Mouse (Mus musculus) CH12.LX (cell line): ENCODE measurements around the gene C1ql2. TPM values are rescaled to one million over a fixed set of nuclear protein-coding genes. Genes with fewer than 3 reads are reported as not detected.

ENCODE experiments used
- DNase-seq: peaks from one replicate; pipeline ENCODE4 v3.0.0-alpha.2; 2013; ENCODE audit errors: extremely low read depth
- H3K27ac ChIP-seq: 2 replicates; pipeline ENCODE4 v1.5.1; 2012; ENCODE audit warnings: low read depth, mild to moderate bottlenecking, control low read depth, moderate library complexity; ENCODE audit not compliant: insufficient read depth
- H3K27me3 ChIP-seq: replicated peaks from 2 replicates; pipeline ENCODE3; 2012; ENCODE audit warnings: inconsistent platforms
- H3K36me3 ChIP-seq, 2 experiments: replicated peaks in 1 of 2; 2 replicates each; pipeline versions ENCODE3 to v1.6.1; 2012; ENCODE audit warnings: inconsistent platforms in 1 of 2, low read length in 1 of 2, mild to moderate bottlenecking in 1 of 2, mixed read lengths in 1 of 2, moderate library complexity in 1 of 2; ENCODE audit not compliant: control insufficient read depth in 1 of 2, insufficient read depth in 1 of 2
- H3K4me1 ChIP-seq, 2 experiments: 2 replicates each; pipeline ENCODE4 v1.6.1; 2012; ENCODE audit warnings: inconsistent platforms in 1 of 2, moderate library complexity in 1 of 2; ENCODE audit not compliant: insufficient read depth in 2 of 2, control insufficient read depth in 1 of 2
- H3K4me2 ChIP-seq: 2 replicates; pipeline ENCODE4 v1.6.1; 2012; ENCODE audit warnings: low read depth, mild to moderate bottlenecking, control low read depth; ENCODE audit not compliant: poor library complexity, insufficient read depth, severe bottlenecking
- H3K4me3 ChIP-seq, 3 experiments: fragments of 150-350 bp in 1 of 3; sonication (generic) in 1 of 3; replicated peaks in 1 of 3; 2 replicates each; pipeline versions ENCODE3 to v1.5.1; 2011 to 2012; ENCODE audit warnings: low read depth in 2 of 3, low read length in 2 of 3, mild to moderate bottlenecking in 2 of 3, moderate library complexity in 2 of 3, control low read depth in 1 of 3, improper control_type of control experiment in 1 of 3, inconsistent platforms in 1 of 3, mixed read lengths in 1 of 3; ENCODE audit not compliant: poor library complexity in 1 of 3
- H3K79me2 ChIP-seq: replicated peaks from 2 replicates; pipeline ENCODE4 v1.6.1; 2012; ENCODE audit warnings: mild to moderate bottlenecking, moderate library complexity; ENCODE audit not compliant: control insufficient read depth, poor library complexity, insufficient read depth, severe bottlenecking; ENCODE audit errors: extremely low read depth
- H3K9ac ChIP-seq: 2 replicates; pipeline ENCODE4 v1.6.1; 2012; ENCODE audit warnings: low read depth, mild to moderate bottlenecking, control low read depth, moderate library complexity; ENCODE audit not compliant: insufficient read depth
- H3K9me3 ChIP-seq: replicated peaks from 2 replicates; pipeline ENCODE3; 2012; ENCODE audit warnings: low read length, inconsistent platforms, mixed read lengths
- CHD1 ChIP-seq: IDR thresholded peaks from 2 replicates; pipeline ENCODE4 v1.6.1; 2012; ENCODE audit warnings: low read depth, low read length, improper control_type of control experiment, inconsistent platforms
- CTCF ChIP-seq, 2 experiments: IDR thresholded peaks in 1 of 2; conservative IDR thresholded peaks in 1 of 2; 2 replicates each; pipeline ENCODE4 v1.5.1; 2011 to 2012; ENCODE audit warnings: low read depth in 2 of 2, low read length in 2 of 2, improper control_type of control experiment in 1 of 2, inconsistent platforms in 1 of 2, mild to moderate bottlenecking in 1 of 2, moderate library complexity in 1 of 2
- ETS1 ChIP-seq: conservative IDR thresholded peaks from 2 replicates; pipeline ENCODE4 v1.6.1; 2012; ENCODE audit warnings: low read depth, mild to moderate bottlenecking, inconsistent platforms, low read length, improper control_type of control experiment, moderate library complexity
- HCFC1 ChIP-seq: IDR thresholded peaks from 2 replicates; pipeline ENCODE4 v1.6.1; 2012; ENCODE audit warnings: low read depth, mild to moderate bottlenecking, inconsistent platforms, low read length, improper control_type of control experiment
- MAX ChIP-seq: IDR thresholded peaks from 2 replicates; pipeline ENCODE4 v1.6.1; 2011; ENCODE audit warnings: low read length, improper control_type of control experiment
- POLR2AphosphoS2 ChIP-seq: IDR thresholded peaks from 2 replicates; pipeline ENCODE4 v1.6.1; 2011; ENCODE audit warnings: low read depth, low read length, improper control_type of control experiment
- RCOR1 ChIP-seq: conservative IDR thresholded peaks from 2 replicates; pipeline ENCODE4 v1.6.1; 2012; ENCODE audit warnings: low read depth, mild to moderate bottlenecking, inconsistent platforms, low read length, improper control_type of control experiment
- USF1 ChIP-seq: IDR thresholded peaks from 2 replicates; pipeline ENCODE4 v1.6.1; 2014; ENCODE audit warnings: low read depth, mild to moderate bottlenecking, inconsistent platforms, low read length, improper control_type of control experiment
- USF2 ChIP-seq: conservative IDR thresholded peaks from 2 replicates; pipeline ENCODE4 v1.6.1; 2011; ENCODE audit warnings: low read depth, low read length, improper control_type of control experiment
- ZKSCAN1 ChIP-seq: IDR thresholded peaks from 2 replicates; pipeline ENCODE4 v1.6.1; 2012; ENCODE audit warnings: low read depth, inconsistent platforms, low read length, improper control_type of control experiment, borderline replicate concordance
- dilution Hi-C: fragments of 300-500 bp; cut with MboI; formaldehyde crosslinking; loops from 2 replicates; pipeline ENCODE4 v1.14.3; 2020; ENCODE audit warnings: low sequenced_read_pairs; ENCODE audit not compliant: extremely low pct_unique_long_range_greater_than_20kb, extremely low pct_ligation_motif_present
- in situ Hi-C: fragments of 300-500 bp; cut with MboI; formaldehyde crosslinking; loops from 3 replicates; pipeline ENCODE4 v1.14.3; 2019; ENCODE audit warnings: low sequenced_read_pairs, low pct_ligation_motif_present, low pct_unique_long_range_greater_than_20kb, mixed read lengths
- polyA plus RNA-seq: library from polyadenylated mRNA; unstranded; fragments of >175 nt; gene quantifications from 2 replicates; pipeline ENCODE4 v1.2.1, GENCODE M21; 2012; ENCODE audit warnings: low read depth; ENCODE audit not compliant: insufficient read length
- total RNA-seq, 2 experiments: library from RNA; depleted of rRNA; stranded (reverse); fragments of 300-350 nt in 1 of 2; fragments of >200 nt in 1 of 2; gene quantifications; 2 replicates each; pipeline ENCODE4 v1.2.3; 2012 to 2014

Gene C1ql2
- total and polyA plus RNA-seq, 3 experiments = not detected

DNA sequence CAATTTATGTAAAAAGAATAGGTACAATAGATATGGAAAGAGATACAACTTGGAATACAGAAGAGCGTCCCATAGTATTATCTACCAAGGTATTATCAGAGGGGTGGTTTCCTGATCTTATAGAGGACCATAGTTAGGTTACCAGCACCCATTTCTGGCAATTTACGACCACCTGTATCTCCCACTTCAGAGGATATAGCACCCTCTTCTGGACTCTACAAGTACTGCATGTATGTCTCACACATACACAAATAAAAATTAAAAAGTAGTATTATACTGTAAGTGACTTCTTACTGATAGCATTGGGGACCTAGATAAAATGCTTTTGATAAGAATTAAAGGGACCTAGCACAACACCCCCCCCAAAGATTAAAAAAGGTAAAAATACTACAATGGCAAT lies 43.4 kb upstream of the C1ql2 start:
- Histone ChIP-seq H3K9ac (no peak overlapping the region), H3K79me2 (no peaks in the 10 kb centered on the region), H3K36me3 (no peaks in the 10 kb centered on the region), H3K27me3 (no peaks in the 10 kb centered on the region), H3K4me1 (peaks cover 3 to 17% of the 10 kb centered on the region in 2 experiments; a peak in 3 of 4 replicates), H3K9me3 (peaks cover 20% of the 10 kb centered on the region), H3K4me3 (no peak overlapping the region), H3K27ac (no peak overlapping the region)
- dilution Hi-C loops = no loop called here
- DNase-seq = no peak
- in situ Hi-C loops = no loop called here
- TF ChIP-seq USF1 (no peak), MAX (no peak), POLR2AphosphoS2 (no peak), RCOR1 (no peak), USF2 (no peak), ZKSCAN1 (no peak), ETS1 (no peak), CTCF (conservative IDR thresholded peaks at IDR 0.05 in 1 of 2, IDR thresholded peaks at IDR 0.05 in 1 of 2; ENCODE audit: low read depth in 2 of 2, low read length in 2 of 2) (peak in 1 of 2 experiments; percentile 29; a peak in 2 of 4 replicates)
- TF ChIP-seq, all 38 proteins: peak for 1
- no peak overlapping the region for H3K4me2 ChIP-seq

- in situ Hi-C loops (no loop called here), dilution Hi-C loops (no loop called here)
- Histone ChIP-seq H3K4me2 (no peak overlapping the region), H3K27me3 (no peaks in the 10 kb centered on the region), H3K27ac (no peak overlapping the region), H3K4me3 (no peak overlapping the region), H3K9ac (no peak overlapping the region), H3K36me3 (no peaks in the 10 kb centered on the region), H3K9me3 (no peaks in the 10 kb centered on the region), H3K79me2 (no peaks in the 10 kb centered on the region), H3K4me1 (no peaks in the 10 kb centered on the region; a peak in 1 of 4 replicates)
- no peak for DNase-seq
- TF ChIP-seq HCFC1 (no peak), POLR2AphosphoS2 (no peak), USF2 (no peak)
Observed at GRCm38 (mm10) chr1:120305801-120306200, 34.6 kb upstream of the C1ql2 start.

- no peak overlapping the region for H3K4me3 ChIP-seq
- H3K9me3 ChIP-seq = no peaks in the 10 kb centered on the region
- H3K27ac ChIP-seq = no peak overlapping the region
- no peak for DNase-seq
- H3K9ac ChIP-seq = no peak overlapping the region
- H3K27me3 ChIP-seq = no peaks in the 10 kb centered on the region
- H3K36me3 ChIP-seq = no peaks in the 10 kb centered on the region
- H3K79me2 ChIP-seq = no peaks in the 10 kb centered on the region
- H3K4me1 ChIP-seq = peaks cover 0 to 8% of the 10 kb centered on the region in 2 experiments; a peak in 3 of 4 replicates
- dilution Hi-C loops (no loop called here), in situ Hi-C loops (loop anchor here (10.0 kb wide), 1 partner anchor 233 kb away; no protein-coding TSS in a partner anchor)
- no peak for TF ChIP-seq CHD1
- H3K4me2 ChIP-seq = no peak overlapping the region
Observed at GRCm38 (mm10) chr1:120321270-120322021, 18.9 kb upstream of the C1ql2 start.
